Mouse (Mus musculus) heart, adult 2 months (tissue): ENCODE results near the gene Vmn1r46.

Experiments used
- EP300 ChIP-seq: fragments of 200-500 bp; IDR thresholded peaks from 2 replicates; pipeline ENCODE4 v1.6.1; 2011; ENCODE audit warnings: low read depth, low read length, control low read depth; ENCODE audit not compliant: insufficient read depth
- POLR2A ChIP-seq: fragments of 200-500 bp; IDR thresholded peaks from 2 replicates; pipeline ENCODE4 v1.6.1; 2011; ENCODE audit warnings: mild to moderate bottlenecking, low read depth, low read length, control low read depth; ENCODE audit not compliant: insufficient read depth

DNA sequence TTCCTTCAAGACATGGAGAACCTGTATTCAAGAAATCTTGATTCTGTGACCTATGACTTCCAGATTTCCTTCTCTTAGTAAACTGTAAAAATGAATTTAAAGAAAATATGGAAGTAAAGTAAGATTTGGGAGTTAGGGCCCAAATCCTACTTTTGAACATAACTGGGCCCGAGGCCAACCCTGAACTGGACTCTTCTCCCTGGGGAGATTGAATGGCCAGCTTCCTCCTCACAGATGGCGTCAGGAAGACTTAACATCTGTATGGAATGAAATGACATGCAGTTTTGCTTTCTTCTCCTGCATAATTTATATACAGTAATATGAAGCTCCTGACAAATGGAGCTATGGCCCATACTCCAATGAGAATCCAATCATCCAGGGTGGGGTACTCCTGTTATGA lies 28.2 kb upstream of the Vmn1r46 start:
- TF ChIP-seq EP300: no peak
- no peak for TF ChIP-seq POLR2A
